Mouse (Mus musculus) kidney, embryonic 14.5 days (tissue): ENCODE results near the gene Ube2g1. TPM values are rescaled to one million over a fixed set of nuclear protein-coding genes. Genes with fewer than 3 reads are reported as not detected.
"Not testable (repeated sequence)": the region's sequence is repeated elsewhere in the genome, so short reads cannot be mapped to it uniquely, and the experiment has no call there.

ENCODE experiments used
- ATAC-seq: fragments of 200-750 bp; cut with Nextera tagmentation; 2 replicates; pipeline ENCODE4 v1.8.0; 2017; ENCODE audit warnings: moderate number of reproducible peaks, mild to moderate bottlenecking, moderate TSS enrichment, moderate library complexity; ENCODE audit not compliant: low FRiP score, low TSS enrichment
- H3K27ac ChIP-seq: fragments of 300-500 bp; sonication (generic); 2 replicates; pipeline ENCODE4 v1.5.1; 2014; ENCODE audit warnings: low read depth, mild to moderate bottlenecking, low read length, moderate library complexity, mixed read lengths
- H3K27me3 ChIP-seq: fragments of 300-500 bp; sonication (generic); 2 replicates; pipeline ENCODE4 v1.6.1; 2014; ENCODE audit warnings: mild to moderate bottlenecking, low read length; ENCODE audit not compliant: control insufficient read depth, insufficient read depth
- H3K36me3 ChIP-seq: fragments of 300-500 bp; sonication (generic); 2 replicates; pipeline ENCODE4 v1.6.1; 2014; ENCODE audit warnings: low read length, mixed read lengths; ENCODE audit not compliant: control insufficient read depth, insufficient read depth
- H3K4me1 ChIP-seq: fragments of 300-500 bp; sonication (generic); 2 replicates; pipeline ENCODE4 v1.6.1; 2014; ENCODE audit warnings: low read length, mixed read lengths; ENCODE audit not compliant: control insufficient read depth, insufficient read depth
- H3K4me2 ChIP-seq: fragments of 300-500 bp; sonication (generic); replicated peaks from 2 replicates; pipeline ENCODE4 v1.6.1; 2014; ENCODE audit warnings: low read depth, mild to moderate bottlenecking, low read length
- H3K4me3 ChIP-seq: fragments of 300-500 bp; sonication (generic); 2 replicates; pipeline ENCODE4 v1.5.1; 2014; ENCODE audit warnings: mild to moderate bottlenecking, low read length
- H3K9ac ChIP-seq: fragments of 300-500 bp; sonication (generic); 2 replicates; pipeline ENCODE4 v1.6.1; 2014; ENCODE audit warnings: low read depth, mild to moderate bottlenecking, low read length, moderate library complexity
- H3K9me3 ChIP-seq: fragments of 300-500 bp; sonication (generic); 2 replicates; pipeline ENCODE4 v1.6.1; 2016; ENCODE audit warnings: low read length; ENCODE audit not compliant: control insufficient read depth
- WGBS: fragments of 180-500 bp; shearing (Covaris S2); extraction: QIAGEN DNeasy Blood & Tissue Kit; methylation state at CpG from one replicate; pipeline ENCODE4 v1.1.7; 2014; 5-methylcytosine and 5-hydroxymethylcytosine counted together
- polyA plus RNA-seq: library from polyadenylated mRNA; unstranded; fragments of >200 nt; fragmentation: Nextera tagmentation; extraction: Ambion mirVana; gene quantifications from 2 replicates; pipeline ENCODE4 v1.2.1, GENCODE M21; 2014

Gene Ube2g1
- polyA plus RNA-seq, 1 experiment from 2014 or later, result 82.1 TPM

DNA sequence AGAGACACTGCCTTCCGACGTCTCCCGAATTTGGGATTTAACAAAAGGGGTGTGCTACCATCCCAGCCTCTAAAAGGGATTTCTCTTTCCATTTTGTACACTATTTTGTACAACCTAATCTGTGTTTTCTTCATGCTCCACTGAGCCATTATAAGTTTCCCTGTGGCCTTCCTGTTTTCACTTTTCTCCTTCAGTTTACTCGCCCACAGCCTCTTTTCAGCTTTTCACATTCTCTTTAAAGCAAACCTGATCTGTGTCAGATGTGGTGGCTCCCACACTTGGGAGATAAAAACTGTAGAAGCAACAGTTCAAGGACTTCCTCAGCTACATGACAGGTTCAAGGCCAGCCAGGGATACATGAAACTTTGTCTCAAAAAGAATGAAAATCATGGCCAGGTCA, 85.3 kb downstream of the Ube2g1 start:
- no peaks in the 10 kb centered on the region for H3K27me3 ChIP-seq
- no peak for ATAC-seq
- no peak overlapping the region for H3K9ac ChIP-seq
- no peaks in the 10 kb centered on the region; the same call in 1 of the 2 replicates for H3K36me3 ChIP-seq
- peaks cover 14% of the 10 kb centered on the region for H3K4me1 ChIP-seq
- no peaks in the 10 kb centered on the region for H3K9me3 ChIP-seq
- 83% methylated on average over 4 of the region's 4 CpGs for WGBS
- H3K4me2 ChIP-seq, result no peak overlapping the region
- H3K4me3 ChIP-seq, result no peak overlapping the region
- H3K27ac ChIP-seq, result no peak overlapping the region

GRCm38 (mm10) chr11:72695025-72695424, 87.9 kb downstream of the Ube2g1 start:
- no peaks in the 10 kb centered on the region for H3K9me3 ChIP-seq
- no peaks in the 10 kb centered on the region; the same call in 1 of the 2 replicates for H3K36me3 ChIP-seq
- WGBS, result 86% methylated on average over 3 of the region's 3 CpGs
- no peak overlapping the region for H3K27ac ChIP-seq
- no peak overlapping the region for H3K4me2 ChIP-seq
- ATAC-seq, result no peak
- H3K4me3 ChIP-seq, result no peak overlapping the region
- H3K9ac ChIP-seq, result no peak overlapping the region
- H3K4me1 ChIP-seq, result peaks cover 14% of the 10 kb centered on the region
- no peaks in the 10 kb centered on the region for H3K27me3 ChIP-seq

GRCm38 (mm10) chr11:72696368-72696971, 89.4 kb downstream of the Ube2g1 start:
- no peaks in the 10 kb centered on the region for H3K27me3 ChIP-seq
- H3K9me3 ChIP-seq, result no peaks in the 10 kb centered on the region
- H3K4me2 ChIP-seq, result no peak overlapping the region
- peaks cover 6% of the 10 kb centered on the region; the same call in 1 of the 2 replicates for H3K4me1 ChIP-seq
- H3K27ac ChIP-seq, result no peak overlapping the region
- WGBS, result 94% methylated on average over 2 of the region's 2 CpGs
- ATAC-seq, result no peak
- no peak overlapping the region for H3K9ac ChIP-seq
- no peaks in the 10 kb centered on the region; the same call in 1 of the 2 replicates for H3K36me3 ChIP-seq
- no peak overlapping the region for H3K4me3 ChIP-seq

- Histone ChIP-seq H3K27me3 (no peaks in the 10 kb centered on the region), H3K4me3 (no peak overlapping the region), H3K9me3 (no peaks in the 10 kb centered on the region), H3K4me1 (no peaks in the 10 kb centered on the region), H3K36me3 (peaks cover 3% of the 10 kb centered on the region; the same call in 1 of the 2 replicates), H3K27ac (no peak overlapping the region), H3K4me2 (no peak overlapping the region), H3K9ac (no peak overlapping the region)
- no peak for ATAC-seq
Observed at GRCm38 (mm10) chr11:72697323-72697722, 90.2 kb downstream of the Ube2g1 start.

DNA sequence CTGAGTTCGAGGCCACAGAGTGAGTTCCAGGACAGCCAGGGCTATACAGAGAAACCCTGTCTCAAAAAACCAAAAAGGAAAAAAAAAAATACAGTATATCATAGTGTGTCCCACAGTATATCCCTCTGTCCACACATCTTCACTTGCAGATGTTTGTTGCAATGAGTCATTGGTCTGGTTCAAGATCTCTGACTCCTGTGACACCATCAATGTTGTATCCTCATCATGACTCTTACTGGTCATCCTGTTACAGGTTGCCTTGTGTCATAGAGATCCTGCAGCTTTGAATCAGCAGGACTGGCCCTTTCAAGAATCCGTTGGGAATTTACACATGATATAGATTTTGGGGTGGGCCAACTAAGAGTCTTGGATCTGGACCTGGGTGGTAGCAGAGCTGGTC, 98.0 kb downstream of the Ube2g1 start:
- not testable (repeated sequence) for ATAC-seq, H3K4me3 ChIP-seq, H3K4me2 ChIP-seq, H3K27me3 ChIP-seq, H3K4me1 ChIP-seq, H3K9me3 ChIP-seq, H3K27ac ChIP-seq, H3K36me3 ChIP-seq, H3K9ac ChIP-seq
- WGBS, result 90% methylated on average over 2 of the region's 2 CpGs

- no peak overlapping the region for H3K4me3 ChIP-seq
- peaks cover 26% of the 10 kb centered on the region for H3K36me3 ChIP-seq
- 93% methylated on average over 5 of the region's 5 CpGs for WGBS
- H3K9me3 ChIP-seq, result no peaks in the 10 kb centered on the region
- no peaks in the 10 kb centered on the region for H3K4me1 ChIP-seq
- no peaks in the 10 kb centered on the region for H3K27me3 ChIP-seq
- H3K4me2 ChIP-seq, result no peak overlapping the region
- no peak for ATAC-seq
- H3K27ac ChIP-seq, result no peak overlapping the region
- H3K9ac ChIP-seq, result no peak overlapping the region
Observed at GRCm38 (mm10) chr11:72712721-72713120, 105.6 kb downstream of the Ube2g1 start.

- no peaks in the 10 kb centered on the region for H3K27me3 ChIP-seq
- H3K4me1 ChIP-seq, result no peaks in the 10 kb centered on the region
- WGBS, result 94% methylated on average over 3 of the region's 3 CpGs
- H3K27ac ChIP-seq, result no peak overlapping the region
- peaks cover 29% of the 10 kb centered on the region for H3K36me3 ChIP-seq
- no peak overlapping the region for H3K9ac ChIP-seq
- ATAC-seq, result no peak
- no peak overlapping the region for H3K4me3 ChIP-seq
- H3K4me2 ChIP-seq, result no peak overlapping the region
- no peaks in the 10 kb centered on the region for H3K9me3 ChIP-seq
Observed at GRCm38 (mm10) chr11:72718161-72718560, 111.1 kb downstream of the Ube2g1 start.

- Histone ChIP-seq H3K27ac (no peak overlapping the region), H3K4me1 (no peaks in the 10 kb centered on the region), H3K9me3 (no peaks in the 10 kb centered on the region), H3K36me3 (peaks cover 19% of the 10 kb centered on the region), H3K4me3 (no peak overlapping the region), H3K9ac (no peak overlapping the region), H3K27me3 (no peaks in the 10 kb centered on the region), H3K4me2 (no peak overlapping the region)
- WGBS, result 41% methylated on average over 2 of the region's 2 CpGs
- no peak for ATAC-seq
Observed at GRCm38 (mm10) chr11:72723165-72723564, 116.1 kb downstream of the Ube2g1 start.

DNA sequence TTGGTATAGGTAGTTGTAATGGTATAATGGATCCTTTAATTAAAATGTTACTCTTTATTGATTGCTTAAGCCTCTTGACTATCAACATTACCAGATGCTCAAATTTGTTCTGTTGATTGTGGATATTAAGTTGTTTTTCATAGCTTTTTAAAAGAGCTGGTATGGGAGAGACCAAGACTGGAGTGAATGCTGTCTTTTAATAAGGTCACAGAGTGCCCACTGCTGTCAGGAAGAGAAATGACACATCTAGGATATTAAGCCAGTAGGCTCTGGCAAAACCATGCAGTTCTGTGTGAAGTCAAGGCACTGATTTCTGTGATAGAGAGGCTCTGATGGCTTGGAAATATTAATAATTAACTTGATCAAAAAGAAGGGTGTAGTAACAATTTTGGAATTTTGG, 116.8 kb downstream of the Ube2g1 start:
- ATAC-seq, result no peak
- Histone ChIP-seq H3K9ac (no peak overlapping the region), H3K4me2 (no peak overlapping the region), H3K4me3 (no peak overlapping the region), H3K36me3 (peaks cover 23% of the 10 kb centered on the region), H3K27ac (no peak overlapping the region), H3K27me3 (no peaks in the 10 kb centered on the region), H3K4me1 (no peaks in the 10 kb centered on the region), H3K9me3 (no peaks in the 10 kb centered on the region)
